ENCODE assay signal across 9 mouse cellular contexts in genomic region chr9:7714062-7714907, GRCm38 (mm10). TPM values are rescaled to one million over a fixed set of nuclear protein-coding genes. Genes with fewer than 3 reads are reported as not detected.
DNase-seq lines count a peak whose midpoint lies in the region; ATAC-seq and TF ChIP-seq lines count a peak whose summit lies in the region.
"Had no signal": no experiment of that assay in that cellular context is flagged by ENCODE, and none has a peak within 500 bp of the region (broad histone marks: within the 10 kb centered on the region; RNA-seq: fewer than 3 reads in every experiment).

No protein-coding gene starts in this region.

- H3K27me3 ChIP-seq in liver, adult 2 months (ENCODE audit: control insufficient read depth, insufficient read depth, low read length): no peaks in the 10 kb centered on the region
- H3K27me3 ChIP-seq in liver, embryonic 12.5 days (replicated peaks): no peaks in the 10 kb centered on the region
- H3K27me3 ChIP-seq in forebrain, embryonic 14.5 days (replicated peaks; ENCODE audit: control insufficient read depth, insufficient read depth, low read length): no peaks in the 10 kb centered on the region
- H3K27me3 ChIP-seq: embryonic facial prominence, embryonic 13.5 days had no signal

- H3K27ac ChIP-seq in liver, adult 2 months (replicated peaks; ENCODE audit: insufficient read depth, low read depth, low read length): no peak overlapping the region
- H3K27ac ChIP-seq in liver, embryonic 12.5 days: no peak overlapping the region
- no peak overlapping the region for H3K27ac ChIP-seq in forebrain, embryonic 14.5 days (ENCODE audit: low read depth, low read length)
- H3K27ac ChIP-seq: embryonic facial prominence, embryonic 13.5 days had no signal

- peak; percentile 22; the same call in 1 of the 2 replicates for TF ChIP-seq CTCF in liver, adult 2 months (IDR thresholded peaks at IDR 0.05; ENCODE audit: low read depth, low read length)

- H3K4me1 ChIP-seq in liver, adult 2 months (ENCODE audit: control insufficient read depth, insufficient read depth, low read length): no peaks in the 10 kb centered on the region
- no peaks in the 10 kb centered on the region for H3K4me1 ChIP-seq in liver, embryonic 12.5 days
- no peaks in the 10 kb centered on the region for H3K4me1 ChIP-seq in forebrain, embryonic 14.5 days (ENCODE audit: control insufficient read depth, insufficient read depth, low read length)
- H3K4me1 ChIP-seq: embryonic facial prominence, embryonic 13.5 days had no signal

- WGBS in liver, adult 2 months: 27% methylated on average over 4 of the region's 4 CpGs
- 24% methylated on average over 4 of the region's 4 CpGs for WGBS in liver, embryonic 12.5 days (ENCODE audit: insufficient replicate concordance)
- WGBS in forebrain, embryonic 14.5 days: 41% methylated on average over 4 of the region's 4 CpGs

- H3K79me2 ChIP-seq in liver, adult 2 months (ENCODE audit: control insufficient read depth, insufficient read depth, low read length): no peaks in the 10 kb centered on the region

- ATAC-seq in liver, embryonic 12.5 days: no peak
- peak; percentile 72 for ATAC-seq in forebrain, embryonic 14.5 days

- H3K4me2 ChIP-seq in liver, embryonic 12.5 days: no peak overlapping the region
- no peak overlapping the region for H3K4me2 ChIP-seq in forebrain, embryonic 14.5 days (ENCODE audit: low read length)
- H3K4me2 ChIP-seq: embryonic facial prominence, embryonic 13.5 days had no signal

- TF ChIP-seq POLR2A in liver, adult 2 months (IDR thresholded peaks at IDR 0.05; ENCODE audit: extremely low read depth, insufficient read depth, low read length): no peak

- H3K4me3 ChIP-seq in liver, adult 2 months (ENCODE audit: insufficient read depth, low read depth, low read length): no peak overlapping the region
- H3K4me3 ChIP-seq in liver, embryonic 12.5 days: no peak overlapping the region
- no peak overlapping the region for H3K4me3 ChIP-seq in forebrain, embryonic 14.5 days (ENCODE audit: low read depth, low read length)
- H3K4me3 ChIP-seq: embryonic facial prominence, embryonic 13.5 days had no signal

- H3K9me3 ChIP-seq in liver, embryonic 12.5 days (replicated peaks): no peaks in the 10 kb centered on the region
- no peaks in the 10 kb centered on the region for H3K9me3 ChIP-seq in forebrain, embryonic 14.5 days (replicated peaks; ENCODE audit: control insufficient read depth, low read length)
- H3K9me3 ChIP-seq: embryonic facial prominence, embryonic 13.5 days had no signal

- H3K36me3 ChIP-seq in liver, adult 2 months (ENCODE audit: control insufficient read depth, insufficient read depth, low read length): no peaks in the 10 kb centered on the region
- H3K36me3 ChIP-seq in liver, embryonic 12.5 days: no peaks in the 10 kb centered on the region
- H3K36me3 ChIP-seq in forebrain, embryonic 14.5 days (ENCODE audit: control insufficient read depth, insufficient read depth, low read length): no peaks in the 10 kb centered on the region
- H3K36me3 ChIP-seq: embryonic facial prominence, embryonic 13.5 days had no signal

- intact Hi-C loops in left cerebral cortex, postnatal 4 days (cut with DNase I): loop anchor here (1.0 to 10.0 kb wide), 2 partner anchors 141 to 183 kb away; no protein-coding TSS in a partner anchor

- H3K9ac ChIP-seq in liver, adult 2 months (ENCODE audit: low read depth, low read length): no peak overlapping the region
- no peak overlapping the region for H3K9ac ChIP-seq in liver, embryonic 12.5 days
- no peak overlapping the region for H3K9ac ChIP-seq in forebrain, embryonic 14.5 days (ENCODE audit: low read length)
- H3K9ac ChIP-seq: embryonic facial prominence, embryonic 13.5 days had no signal

- DNase-seq in liver, adult 2 months (ENCODE audit: extremely low read depth, low read depth, low spot score): peak; percentile 44
- peak; percentile 60 for DNase-seq in c-Kit-positive CD71-positive TER-119-positive erythroid progenitor cells, embryonic 14.5 days (ENCODE audit: low spot score)
- peak; percentile 81 for DNase-seq in forebrain, embryonic 14.5 days (ENCODE audit: low spot score)
- DNase-seq in kidney, adult 18-20 months: peak; percentile 37
- DNase-seq in left cerebral cortex, postnatal 4 days: peak; percentile 8
- DNase-seq in neural tube, embryonic 10.5 days (ENCODE audit: extremely low spot score, low spot score): peak; percentile 36
- DNase-seq in yolk sac, embryonic 10.5 days (ENCODE audit: low spot score): peak; percentile 10

RNA-seq across cellular contexts. Expression of gene Mmp7, which starts 22.4 kb away (rescaled TPM):
- 0.13 and 0.55 TPM in 2 replicates for total RNA-seq in liver, adult 2 months (2014; rRNA removed)
- not detected in 2 replicates for polyA plus RNA-seq in liver, adult 2 months (2012; rRNA removed)
- not detected in 2 replicates for polyA plus RNA-seq in liver, embryonic 12.5 days (2016; fragmentation: Nextera tagmentation; extraction: Ambion mirVana)
- polyA plus RNA-seq in forebrain, embryonic 14.5 days (2014; fragmentation: Nextera tagmentation; extraction: Ambion mirVana): not detected in 2 replicates
- not detected for total RNA-seq in left cerebral cortex, postnatal 4 days (2021)
- polyA plus RNA-seq: embryonic facial prominence, embryonic 13.5 days had no signal

RNA-seq across cellular contexts. Expression of gene Tmem123, which starts 49.6 kb away (rescaled TPM):
- total RNA-seq in liver, adult 2 months (2014; rRNA removed): 26.9 and 29.5 TPM in 2 replicates
- 15.8 and 21.3 TPM in 2 replicates for polyA plus RNA-seq in liver, adult 2 months (2012; rRNA removed)
- 59.4 and 60.3 TPM in 2 replicates for polyA plus RNA-seq in liver, embryonic 12.5 days (2016; fragmentation: Nextera tagmentation; extraction: Ambion mirVana)
- 40.7 and 43.9 TPM in 2 replicates for polyA plus RNA-seq in forebrain, embryonic 14.5 days (2014; fragmentation: Nextera tagmentation; extraction: Ambion mirVana)
- 10 to 100 TPM in 1 of 2 experiments, 1 to 10 TPM in 1; 9.6 to 10.1 TPM for total RNA-seq in left cerebral cortex, postnatal 4 days (2021)

Comparison
In these comparisons a context has a peak if more than half of its experiments do, and no peak if none do; other contexts are left out.
1. DNase-seq: peak in every context shown above with its lines; median percentile 81 in forebrain, embryonic 14.5 days; 60 in c-Kit-positive CD71-positive TER-119-positive erythroid progenitor cells, embryonic 14.5 days; 44 in liver, adult 2 months; 37 in kidney, adult 18-20 months; 36 in neural tube, embryonic 10.5 days; 10 in yolk sac, embryonic 10.5 days; 8 in left cerebral cortex, postnatal 4 days.